Mouse (Mus musculus) mature B cell (primary cell): ENCODE results near the gene Rdm1.
"Not testable (repeated sequence)": the region's sequence is repeated elsewhere in the genome, so short reads cannot be mapped to it uniquely, and the experiment has no call there.

Experiments
- in situ Hi-C: fragments of 300-500 bp; cut with MboI; formaldehyde crosslinking; loops from 2 replicates; pipeline ENCODE4 v1.14.3; 2019

Gene Rdm1

DNA sequence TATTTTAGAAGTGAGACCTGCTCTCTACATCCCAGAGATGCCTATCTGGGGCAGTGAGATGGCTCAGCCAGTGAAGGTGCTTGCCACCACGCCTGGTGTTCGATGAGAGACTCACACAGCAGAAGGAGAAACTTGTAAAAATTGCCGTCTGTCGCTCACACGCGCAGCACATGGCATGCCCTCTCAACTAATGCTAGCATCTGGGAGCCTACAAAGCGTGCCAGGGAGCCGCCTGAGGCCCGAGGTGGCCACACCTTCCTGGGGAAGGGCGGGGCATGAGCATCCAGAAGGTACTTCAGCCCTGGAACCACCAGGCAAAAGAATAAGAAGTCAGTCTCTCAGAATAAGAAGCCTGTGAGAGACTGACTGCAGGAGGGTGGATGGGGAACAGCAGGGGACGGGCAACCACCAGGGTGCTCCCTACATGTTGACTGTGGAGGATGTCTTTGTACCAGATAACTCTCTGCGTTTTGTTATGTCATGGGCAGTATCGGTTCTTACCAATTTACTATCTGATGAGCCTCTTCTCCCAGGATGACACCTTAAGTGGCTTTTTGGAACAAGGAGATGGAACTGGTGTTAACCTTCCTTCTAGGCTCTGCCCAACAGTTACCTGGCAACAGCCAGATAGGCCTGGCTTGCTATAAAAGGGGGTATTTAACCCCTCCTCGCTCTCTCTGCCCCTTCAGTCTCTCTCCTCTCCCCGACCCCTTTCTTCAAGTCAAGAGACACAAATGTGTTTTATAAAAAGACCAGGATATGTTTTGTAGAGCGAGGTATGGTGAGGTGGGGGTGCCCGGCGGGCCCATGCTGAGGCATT lies 9.8 kb upstream of the Rdm1 start:
- in situ Hi-C loops, result no loop called here

- in situ Hi-C loops, result no loop called here
Observed at GRCm38 (mm10) chr11:101617849-101618248, 9.1 kb upstream of the Rdm1 start.

- in situ Hi-C loops, result no loop called here
Observed at GRCm38 (mm10) chr11:101618596-101618995, 8.4 kb upstream of the Rdm1 start.

GRCm38 (mm10) chr11:101620022-101620655 lies 6.9 kb upstream of the Rdm1 start:
- in situ Hi-C loops, result not testable (repeated sequence)

DNA sequence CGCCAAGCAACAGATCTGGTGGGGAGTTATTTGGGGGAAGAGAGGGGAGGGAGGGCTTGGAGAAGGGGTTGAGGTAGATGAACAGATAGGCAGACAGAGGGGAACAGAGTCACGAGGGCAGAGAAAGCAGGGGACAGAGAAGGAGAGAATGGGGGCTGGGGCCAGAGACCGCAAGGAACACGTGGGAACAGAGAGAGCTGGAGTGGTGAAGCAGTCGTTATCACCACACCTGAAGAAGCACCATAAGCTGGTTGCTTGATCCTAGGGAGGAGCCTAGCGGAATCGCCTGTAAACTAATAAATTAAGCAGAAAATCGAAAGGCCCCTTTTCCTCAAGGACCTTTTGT lies 373 bp upstream of the Rdm1 start:
- in situ Hi-C loops, result no loop called here

- in situ Hi-C loops, result no loop called here
Observed at GRCm38 (mm10) chr11:101627857-101628559, 1.0 kb downstream of the Rdm1 start.

GRCm38 (mm10) chr11:101628733-101629417 lies 1.9 kb downstream of the Rdm1 start:
- in situ Hi-C loops, result not testable (repeated sequence)

GRCm38 (mm10) chr11:101635660-101636059 lies 8.7 kb downstream of the Rdm1 start:
- in situ Hi-C loops, result no loop called here

- in situ Hi-C loops, result no loop called here
Observed at GRCm38 (mm10) chr11:101639761-101640160, 12.8 kb downstream of the Rdm1 start.

GRCm38 (mm10) chr11:101640857-101641709 lies 14.1 kb downstream of the Rdm1 start:
- in situ Hi-C loops, result not testable (repeated sequence)

DNA sequence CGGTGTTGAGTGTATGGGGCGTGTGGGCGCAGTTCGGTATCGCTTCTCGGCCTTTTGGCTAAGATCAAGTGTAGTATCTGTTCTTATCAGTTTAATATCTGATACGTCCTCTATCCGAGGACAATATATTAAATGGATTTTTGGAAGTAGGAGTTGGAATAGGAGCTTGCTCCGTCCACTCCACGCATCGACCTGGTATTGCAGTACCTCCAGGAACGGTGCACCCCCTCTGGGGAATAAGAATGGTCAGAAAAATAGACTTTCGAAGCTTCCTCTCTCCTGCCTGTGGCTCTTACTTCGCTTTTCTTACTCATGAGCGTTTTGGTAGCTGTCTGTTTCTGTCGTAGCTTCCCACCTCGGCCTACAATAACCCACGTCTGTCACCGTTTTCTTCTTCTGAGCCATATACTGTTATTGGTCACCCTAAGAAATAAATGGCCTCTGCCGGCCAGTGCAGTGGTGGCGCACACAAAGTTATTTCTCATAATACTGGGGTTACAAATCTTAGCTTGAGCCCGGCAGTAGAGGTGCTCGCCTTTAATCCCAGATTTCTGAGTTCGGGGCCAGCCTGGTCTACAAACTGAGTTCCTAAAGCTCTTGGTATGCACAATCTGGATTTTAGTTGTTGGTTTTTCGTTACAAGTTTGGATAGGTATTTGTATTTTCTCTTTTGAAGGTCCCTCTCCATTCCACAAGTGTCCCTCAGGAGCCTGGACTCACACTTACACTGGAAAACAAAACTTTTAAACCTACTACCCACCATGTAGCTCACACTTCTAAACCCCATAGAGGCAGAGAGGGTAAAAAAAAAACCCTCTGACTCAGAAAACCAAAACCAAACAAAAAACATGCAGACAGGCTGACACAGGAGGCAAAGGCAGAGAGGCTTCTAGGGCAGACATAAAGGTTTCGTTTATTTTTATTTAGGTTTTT lies 15.0 kb downstream of the Rdm1 start:
- in situ Hi-C loops, result not testable (repeated sequence)

DNA sequence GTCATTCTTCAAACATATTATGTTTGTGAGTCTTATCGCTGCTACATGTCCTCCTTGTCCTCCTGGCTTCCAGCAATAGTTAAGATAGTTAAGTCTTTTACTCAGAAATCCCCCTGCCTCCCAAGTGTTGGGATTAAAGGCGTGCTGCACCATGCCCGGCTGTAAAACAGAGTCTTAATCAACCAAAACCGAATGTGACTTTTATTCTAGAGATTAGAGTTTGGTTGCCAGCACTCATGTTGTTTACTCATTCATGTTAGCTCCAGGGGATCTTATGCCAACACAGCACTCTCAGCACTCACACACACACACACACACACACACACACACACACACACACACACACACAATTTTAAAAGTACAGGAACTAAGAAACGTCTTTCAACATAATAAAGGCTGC lies 15.9 kb downstream of the Rdm1 start:
- in situ Hi-C loops, result no loop called here

DNA sequence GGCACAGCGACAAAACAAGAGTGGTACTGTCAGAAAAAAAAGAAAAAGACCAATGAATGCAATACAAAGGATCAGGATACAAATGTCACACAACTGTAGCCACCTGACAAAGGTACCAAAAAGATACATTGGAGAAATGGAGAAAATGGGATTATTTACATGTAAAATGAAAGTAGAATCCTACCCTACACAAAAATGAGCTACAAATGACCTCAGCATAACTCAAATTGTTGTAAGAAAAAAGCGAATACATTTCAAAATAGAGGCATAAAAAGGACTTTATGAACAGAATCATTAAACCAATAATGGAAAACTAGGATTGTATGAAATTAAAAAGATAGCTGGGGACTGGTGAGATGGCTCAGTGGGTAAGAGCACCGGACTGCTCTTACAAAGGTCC lies 17.6 kb downstream of the Rdm1 start:
- in situ Hi-C loops, result no loop called here

- in situ Hi-C loops, result not testable (repeated sequence)
Observed at GRCm38 (mm10) chr11:101645043-101645410, 18.0 kb downstream of the Rdm1 start.

DNA sequence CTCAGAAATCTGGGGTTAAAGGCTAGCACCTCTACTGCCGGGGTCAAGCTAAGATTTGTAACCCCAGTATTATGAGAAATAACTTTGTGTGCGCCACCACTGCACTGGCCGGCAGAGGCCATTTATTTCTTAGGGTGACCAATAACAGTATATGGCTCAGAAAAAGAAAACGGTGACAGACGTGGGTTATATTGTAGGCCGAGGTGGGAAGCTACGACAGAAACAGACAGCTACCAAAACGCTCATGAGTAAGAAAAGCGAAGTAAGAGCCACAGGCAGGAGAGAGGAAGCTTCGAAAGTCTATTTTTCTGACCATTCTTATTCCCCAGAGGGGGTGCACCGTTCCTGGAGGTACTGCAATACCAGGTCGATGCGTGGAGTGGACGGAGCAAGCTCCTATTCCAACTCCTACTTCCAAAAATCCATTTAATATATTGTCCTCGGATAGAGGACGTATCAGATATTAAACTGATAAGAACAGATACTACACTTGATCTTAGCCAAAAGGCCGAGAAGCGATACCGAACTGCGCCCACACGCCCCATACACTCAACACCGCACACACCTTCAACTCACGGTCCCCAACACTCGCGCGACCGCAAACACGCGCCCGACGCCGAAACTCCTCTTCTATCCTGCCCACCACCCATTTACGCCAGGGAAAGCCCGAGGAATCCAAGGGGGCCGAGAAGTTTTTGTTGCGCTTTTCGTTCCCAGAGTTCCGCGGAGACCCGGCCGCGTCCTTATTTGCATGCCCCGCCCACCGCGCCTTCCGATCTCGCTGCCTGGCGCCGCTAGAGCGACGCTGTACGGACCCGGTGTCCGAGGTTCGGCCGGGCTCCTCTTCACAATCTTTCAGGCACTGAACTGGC lies 18.7 kb downstream of the Rdm1 start:
- in situ Hi-C loops, result not testable (repeated sequence)

- in situ Hi-C loops, result not testable (repeated sequence)
Observed at GRCm38 (mm10) chr11:101646283-101646794, 19.3 kb downstream of the Rdm1 start.

DNA sequence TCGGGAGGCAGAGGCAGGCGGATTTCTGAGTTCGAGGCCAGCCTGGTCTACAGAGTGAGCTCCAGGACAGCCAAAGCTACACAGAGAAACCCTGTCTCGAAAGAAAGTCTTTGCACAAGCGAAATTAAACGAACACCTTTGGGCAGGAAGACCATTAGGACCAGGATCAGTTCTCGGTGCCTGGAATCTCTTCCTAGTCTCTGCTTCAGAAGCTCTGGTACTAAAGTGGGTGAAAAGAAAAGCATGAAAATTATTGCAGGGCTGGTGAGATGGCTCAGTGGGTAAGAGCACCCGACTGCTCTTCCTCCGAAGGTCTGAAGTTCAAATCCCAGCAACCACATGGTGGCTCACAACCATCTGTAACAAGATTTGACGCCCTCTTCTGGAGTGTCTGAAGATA lies 20.1 kb downstream of the Rdm1 start:
- in situ Hi-C loops, result not testable (repeated sequence)

- in situ Hi-C loops, result no loop called here
Observed at GRCm38 (mm10) chr11:101656356-101656755, 29.4 kb downstream of the Rdm1 start.

DNA sequence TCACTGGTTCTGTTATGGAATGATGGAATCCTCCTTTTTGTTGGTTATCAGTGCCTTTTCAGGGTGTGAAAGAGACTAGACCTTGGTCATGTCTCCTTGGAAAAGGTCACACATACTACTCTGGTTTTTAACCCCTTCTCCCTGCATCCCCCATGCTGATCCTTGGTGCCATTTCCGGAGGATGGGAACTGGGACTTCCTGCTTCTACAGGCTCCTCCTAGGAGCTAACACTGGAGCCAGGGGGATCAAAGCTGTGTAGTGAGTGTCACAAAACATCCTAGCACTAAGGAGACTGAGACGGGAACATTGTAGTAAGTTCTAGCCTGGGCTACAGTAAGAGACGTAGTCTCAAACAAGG lies 30.5 kb downstream of the Rdm1 start:
- in situ Hi-C loops, result no loop called here
